Mouse (Mus musculus) hindbrain, embryonic 13.5 days (tissue): ENCODE data around the gene Klrc2. TPM values are rescaled to one million over a fixed set of nuclear protein-coding genes. Genes with fewer than 3 reads are reported as not detected.
"Not testable (repeated sequence)": the region's sequence is repeated elsewhere in the genome, so short reads cannot be mapped to it uniquely, and the experiment has no call there.

ENCODE experiments used
- ATAC-seq: fragments of 200-750 bp; cut with Nextera tagmentation; 2 replicates; pipeline ENCODE4 v1.8.0; 2017; ENCODE audit warnings: moderate TSS enrichment; ENCODE audit not compliant: low FRiP score
- H3K27ac ChIP-seq: fragments of 300-500 bp; sonication (generic); 2 replicates; pipeline ENCODE4 v1.5.1; 2015; ENCODE audit warnings: inconsistent platforms, mild to moderate bottlenecking, moderate library complexity
- H3K27me3 ChIP-seq: fragments of 300-500 bp; sonication (generic); 2 replicates; pipeline ENCODE4 v1.6.1; 2015; ENCODE audit warnings: mild to moderate bottlenecking, inconsistent platforms
- H3K36me3 ChIP-seq: fragments of 300-500 bp; sonication (generic); 2 replicates; pipeline ENCODE4 v1.6.1; 2015; ENCODE audit warnings: mild to moderate bottlenecking, inconsistent platforms
- H3K4me1 ChIP-seq: fragments of 300-500 bp; sonication (generic); replicated peaks from 2 replicates; pipeline ENCODE4 v1.6.1; 2015; ENCODE audit warnings: inconsistent platforms
- H3K4me2 ChIP-seq: fragments of 300-500 bp; sonication (generic); 2 replicates; pipeline ENCODE4 v1.6.1; 2015; ENCODE audit warnings: inconsistent platforms, mild to moderate bottlenecking, moderate library complexity
- H3K4me3 ChIP-seq: fragments of 300-500 bp; sonication (generic); 2 replicates; pipeline ENCODE4 v1.5.1; 2015; ENCODE audit warnings: mild to moderate bottlenecking, inconsistent platforms
- H3K9ac ChIP-seq: fragments of 300-500 bp; sonication (generic); 2 replicates; pipeline ENCODE4 v1.6.1; 2015; ENCODE audit warnings: mild to moderate bottlenecking, inconsistent platforms
- H3K9me3 ChIP-seq: fragments of 300-500 bp; sonication (generic); 2 replicates; pipeline ENCODE4 v1.6.1; 2016; ENCODE audit warnings: inconsistent platforms
- WGBS: fragments of 180-500 bp; shearing (Covaris S2); methylation state at CpG from one replicate; pipeline ENCODE4 v1.1.7; 2015; 5-methylcytosine and 5-hydroxymethylcytosine counted together
- microRNA-seq: library from miRNA; unstranded; fragments of <30 nt; microRNA quantifications from one replicate; pipeline ENCODE4, GENCODE M21; 2016
- polyA plus RNA-seq: library from polyadenylated mRNA; unstranded; fragments of >200 nt; fragmentation: Nextera tagmentation; extraction: Ambion mirVana; gene quantifications from 2 replicates; pipeline ENCODE4 v1.2.1, GENCODE M21; 2015

The Klrc2 gene
- not detected in 2 replicates for polyA plus RNA-seq

DNA sequence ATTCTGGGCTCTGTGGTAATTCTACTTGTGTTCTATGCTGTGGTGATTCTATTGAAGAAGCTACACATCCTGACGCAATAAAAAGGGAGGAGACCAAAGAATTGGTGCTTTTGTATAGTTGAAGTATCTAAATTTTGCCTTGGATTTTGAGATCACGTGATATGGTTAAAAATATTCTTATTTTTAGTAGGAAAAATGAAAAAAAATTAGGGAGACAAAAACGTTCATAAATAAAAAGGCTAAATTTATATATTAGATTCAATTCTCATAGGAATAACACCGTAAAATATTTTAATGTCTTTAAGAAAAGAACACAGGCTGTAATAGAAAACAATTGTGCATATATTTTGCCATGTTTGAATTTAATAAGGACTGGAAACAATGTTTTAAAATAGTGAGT, at the start of gene Klrc2:
Klrc2 (minus strand) TSS at position 101 of the 400 bp plus-strand sequence.
- not testable (repeated sequence) for ATAC-seq, H3K36me3 ChIP-seq, H3K27me3 ChIP-seq, H3K4me3 ChIP-seq, H3K9ac ChIP-seq, H3K4me1 ChIP-seq, H3K27ac ChIP-seq, H3K9me3 ChIP-seq, H3K4me2 ChIP-seq
- 81% methylated on average over 4 of the region's 4 CpGs for WGBS

DNA sequence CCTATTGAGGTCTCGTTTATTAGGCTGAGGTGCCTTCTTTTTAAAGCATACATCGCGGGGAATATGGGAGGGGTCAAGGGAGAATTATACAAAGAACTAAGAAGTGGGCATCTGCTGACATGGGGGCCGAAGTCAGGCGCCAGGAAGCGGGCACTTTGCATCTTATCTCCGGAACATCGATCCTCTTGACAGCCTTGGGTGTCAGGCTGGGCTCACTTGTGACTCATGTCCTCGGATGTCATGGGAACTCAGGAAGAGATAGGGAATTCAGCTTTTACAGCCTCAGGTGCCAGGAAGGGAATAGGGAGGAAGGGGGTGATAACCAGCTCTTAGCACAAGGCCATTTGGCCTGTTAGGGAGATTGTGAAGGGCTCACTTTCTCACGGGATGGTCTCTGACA, 30.9 kb upstream of the Klrc2 start:
- H3K9ac ChIP-seq, ATAC-seq, H3K36me3 ChIP-seq, H3K4me1 ChIP-seq, H3K27ac ChIP-seq, H3K4me2 ChIP-seq, H3K4me3 ChIP-seq, H3K9me3 ChIP-seq, H3K27me3 ChIP-seq: not testable (repeated sequence)
- WGBS = 84% methylated on average over 10 of the region's 10 CpGs

DNA sequence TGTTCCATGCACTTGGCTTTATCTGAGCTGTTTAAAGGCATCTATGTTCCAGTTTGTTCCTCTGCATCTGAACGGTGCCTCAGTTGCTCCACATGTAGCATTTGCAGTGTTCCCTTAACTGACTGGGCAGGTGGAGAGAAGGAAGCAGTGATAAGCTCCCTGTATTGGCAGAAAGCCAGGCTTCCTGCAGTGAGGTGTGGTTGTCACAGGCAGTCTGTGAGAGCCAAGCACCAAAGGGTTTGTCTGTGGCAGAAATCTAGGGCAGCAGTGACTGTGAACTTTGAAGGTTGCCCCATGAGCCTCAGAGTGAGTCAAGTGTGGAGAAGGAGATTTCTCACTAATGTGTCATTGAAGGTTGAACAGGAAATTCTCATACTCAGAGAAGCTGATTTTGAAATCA, 19.9 kb upstream of the Klrc2 start:
- H3K27ac ChIP-seq = no peak overlapping the region
- WGBS = 69% methylated on average over 1 of the region's 1 CpGs
- H3K4me3 ChIP-seq = no peak overlapping the region
- no peaks in the 10 kb centered on the region for H3K36me3 ChIP-seq
- ATAC-seq = no peak
- no peaks in the 10 kb centered on the region for H3K9me3 ChIP-seq
- H3K9ac ChIP-seq = no peak overlapping the region
- no peaks in the 10 kb centered on the region for H3K27me3 ChIP-seq
- no peaks in the 10 kb centered on the region for H3K4me1 ChIP-seq
- H3K4me2 ChIP-seq = no peak overlapping the region

GRCm38 (mm10) chr6:129678873-129679272, 18.4 kb upstream of the Klrc2 start, which contains the start of gene Klrc1:
Gene Klrc1 (minus strand): TSS chr6:129678973.
- Histone ChIP-seq H3K27me3 (no peaks in the 10 kb centered on the region), H3K4me1 (no peaks in the 10 kb centered on the region), H3K9ac (no peak within 1 kb of the TSS), H3K4me3 (no peak within 1 kb of the TSS), H3K27ac (no peak within 1 kb of the TSS), H3K36me3 (no peaks in the 10 kb centered on the region), H3K9me3 (no peaks in the 10 kb centered on the region), H3K4me2 (no peak within 1 kb of the TSS)
- ATAC-seq = no peak
- 90% methylated on average over 3 of the region's 3 CpGs for WGBS

DNA sequence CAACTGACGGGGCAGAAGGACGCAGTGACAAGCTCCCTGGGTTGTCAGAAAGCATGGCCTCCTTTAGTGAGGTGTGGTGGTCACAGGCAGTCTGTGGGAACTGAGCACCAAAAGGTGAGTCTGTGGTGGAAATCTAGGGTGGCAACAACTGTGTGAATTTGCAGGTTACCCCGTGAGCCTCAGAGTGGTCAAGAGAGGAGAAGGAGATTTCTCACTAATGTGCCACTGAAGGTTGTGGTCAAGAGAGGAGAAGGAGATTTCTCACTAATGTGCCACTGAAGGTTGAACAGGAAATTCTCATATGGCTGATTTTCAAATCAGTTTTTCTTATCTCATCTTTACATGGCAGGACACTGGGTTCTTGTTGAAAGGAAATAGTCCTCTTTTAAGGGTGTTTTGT, 812 bp upstream of the Klrc2 start:
- not testable (repeated sequence) for H3K9ac ChIP-seq, H3K27ac ChIP-seq, H3K4me3 ChIP-seq, ATAC-seq, H3K36me3 ChIP-seq, H3K4me1 ChIP-seq, H3K27me3 ChIP-seq, H3K9me3 ChIP-seq, H3K4me2 ChIP-seq
- no CpG with 5 or more reads among the region's 3 CpGs for WGBS

DNA sequence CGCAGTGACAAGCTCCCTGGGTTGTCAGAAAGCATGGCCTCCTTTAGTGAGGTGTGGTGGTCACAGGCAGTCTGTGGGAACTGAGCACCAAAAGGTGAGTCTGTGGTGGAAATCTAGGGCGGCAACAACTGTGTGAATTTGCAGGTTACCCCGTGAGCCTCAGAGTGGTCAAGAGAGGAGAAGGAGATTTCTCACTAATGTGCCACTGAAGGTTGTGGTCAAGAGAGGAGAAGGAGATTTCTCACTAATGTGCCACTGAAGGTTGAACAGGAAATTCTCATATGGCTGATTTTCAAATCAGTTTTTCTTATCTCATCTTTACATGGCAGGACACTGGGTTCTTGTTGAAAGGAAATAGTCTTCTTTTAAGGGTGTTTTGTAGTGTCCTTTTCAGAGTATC, 16.4 kb downstream of the Klrc2 start:
- not testable (repeated sequence) for H3K9me3 ChIP-seq, H3K36me3 ChIP-seq, H3K4me1 ChIP-seq, H3K4me2 ChIP-seq, H3K27me3 ChIP-seq, H3K9ac ChIP-seq, H3K27ac ChIP-seq, ATAC-seq, H3K4me3 ChIP-seq
- 100% methylated on average over 1 of the region's 3 CpGs for WGBS

- H3K9ac ChIP-seq, ATAC-seq, H3K27me3 ChIP-seq, H3K4me3 ChIP-seq, H3K27ac ChIP-seq, H3K9me3 ChIP-seq, H3K4me1 ChIP-seq, H3K36me3 ChIP-seq, H3K4me2 ChIP-seq: not testable (repeated sequence)
- WGBS = 87% methylated on average over 3 of the region's 3 CpGs
Observed at GRCm38 (mm10) chr6:129643237-129643636, 17.3 kb downstream of the Klrc2 start, which contains the start of gene Klrc3. Gene Klrc3 (minus strand): TSS chr6:129643337.

- not testable (repeated sequence) for H3K9me3 ChIP-seq, ATAC-seq, H3K27me3 ChIP-seq, H3K36me3 ChIP-seq, H3K9ac ChIP-seq, H3K4me2 ChIP-seq, H3K4me1 ChIP-seq, H3K4me3 ChIP-seq, H3K27ac ChIP-seq
- WGBS = 84% methylated on average over 2 of the region's 2 CpGs
Observed at GRCm38 (mm10) chr6:129631046-129631445, 29.4 kb downstream of the Klrc2 start.

DNA sequence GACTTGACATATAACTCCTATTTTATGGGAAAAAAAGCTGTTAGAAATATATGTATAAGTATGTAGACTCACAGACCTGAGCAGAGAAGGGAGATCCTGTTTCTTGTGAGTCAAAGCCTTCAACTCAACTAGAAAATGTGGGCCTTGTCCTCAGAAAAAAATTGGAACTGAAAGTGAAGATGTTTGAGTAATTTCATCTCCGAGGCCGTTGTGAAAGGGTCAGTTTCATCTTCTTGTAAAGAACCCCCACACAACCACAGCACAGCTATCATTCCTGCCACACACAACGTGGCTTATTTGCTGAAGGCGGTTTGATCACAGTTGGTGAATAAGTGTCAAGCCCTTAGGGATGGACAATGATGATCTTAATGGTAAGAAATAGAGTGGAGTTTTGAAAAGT, 36.8 kb downstream of the Klrc2 start, which contains the start of gene Klrk1:
Klrk1 (minus strand) TSS at position 130 of the 400 bp plus-strand sequence.
- H3K9me3 ChIP-seq = no peaks in the 10 kb centered on the region
- H3K4me2 ChIP-seq = no peak within 1 kb of the TSS
- H3K36me3 ChIP-seq = no peaks in the 10 kb centered on the region
- H3K9ac ChIP-seq = no peak within 1 kb of the TSS
- no peak for ATAC-seq
- WGBS = 80% methylated on average over 4 of the region's 4 CpGs
- H3K4me3 ChIP-seq = no peak within 1 kb of the TSS
- no peaks in the 10 kb centered on the region for H3K4me1 ChIP-seq
- H3K27me3 ChIP-seq = no peaks in the 10 kb centered on the region
- no peak within 1 kb of the TSS for H3K27ac ChIP-seq

GRCm38 (mm10) chr6:129608372-129608771, 52.1 kb downstream of the Klrc2 start:
- ATAC-seq = no peak
- Histone ChIP-seq H3K36me3 (no peaks in the 10 kb centered on the region), H3K9ac (no peak overlapping the region), H3K27me3 (no peaks in the 10 kb centered on the region), H3K4me3 (no peak overlapping the region), H3K4me1 (no peaks in the 10 kb centered on the region), H3K4me2 (no peak overlapping the region), H3K9me3 (no peaks in the 10 kb centered on the region), H3K27ac (no peak overlapping the region)

Small RNAs within 50 kb of the gene (microRNA-seq; reads per million reads assigned to microRNA genes)
- gene Mir680-1 = not detected

Other genes starting within 250 kb of the Klrc2 start
- 1.3 and 1.9 TPM in 2 replicates for gene Clec1a, start 208.7 kb downstream of the Klrc2 start, polyA plus RNA-seq
- not detected in 2 replicates for gene Olr1, start 153.5 kb downstream of the Klrc2 start, polyA plus RNA-seq
- gene Tmem52b, start 148.1 kb downstream of the Klrc2 start, polyA plus RNA-seq = not detected in 2 replicates
- gene Gabarapl1, start 127.5 kb downstream of the Klrc2 start, polyA plus RNA-seq = 175 and 180 TPM in 2 replicates
- gene Klre1, start 82.8 kb downstream of the Klrc2 start, polyA plus RNA-seq = 0.10 TPM in 1 of 2 replicates, not detected in the other
- gene Klrd1, start 68.9 kb downstream of the Klrc2 start, polyA plus RNA-seq = not detected in 2 replicates
- 0.32 and 0.36 TPM in 2 replicates for gene Klrk1, start 36.8 kb downstream of the Klrc2 start, polyA plus RNA-seq
- not detected in 2 replicates for gene Klrc3, start 17.4 kb downstream of the Klrc2 start, polyA plus RNA-seq
- not detected in 2 replicates for gene Klrc1, start 18.3 kb upstream of the Klrc2 start, polyA plus RNA-seq
- gene Klri1, start 56.4 kb upstream of the Klrc2 start, polyA plus RNA-seq = not detected in 2 replicates
- not detected in 2 replicates for gene Klri2, start 79.8 kb upstream of the Klrc2 start, polyA plus RNA-seq
- not detected in 2 replicates for gene Gm156, start 123.6 kb upstream of the Klrc2 start, polyA plus RNA-seq
- not detected in 2 replicates for gene Gm17631, start 202.0 kb upstream of the Klrc2 start, polyA plus RNA-seq
- gene Klra17, start 216.0 kb upstream of the Klrc2 start, polyA plus RNA-seq = not detected in 2 replicates